Mouse (Mus musculus) effector memory CD4-positive, alpha-beta T cell, adult 5 months (primary cell): ENCODE data around the gene Col7a1. TPM values are rescaled to one million over a fixed set of nuclear protein-coding genes. Genes with fewer than 3 reads are reported as not detected.

ENCODE experiments used
- polyA plus RNA-seq: library from polyadenylated mRNA; unstranded; fragments of 100-300 nt; shearing (Covaris generic); gene quantifications from one replicate; pipeline ENCODE4 v1.2.1, GENCODE M21; 2017

Gene Col7a1
- polyA plus RNA-seq: not detected

DNA sequence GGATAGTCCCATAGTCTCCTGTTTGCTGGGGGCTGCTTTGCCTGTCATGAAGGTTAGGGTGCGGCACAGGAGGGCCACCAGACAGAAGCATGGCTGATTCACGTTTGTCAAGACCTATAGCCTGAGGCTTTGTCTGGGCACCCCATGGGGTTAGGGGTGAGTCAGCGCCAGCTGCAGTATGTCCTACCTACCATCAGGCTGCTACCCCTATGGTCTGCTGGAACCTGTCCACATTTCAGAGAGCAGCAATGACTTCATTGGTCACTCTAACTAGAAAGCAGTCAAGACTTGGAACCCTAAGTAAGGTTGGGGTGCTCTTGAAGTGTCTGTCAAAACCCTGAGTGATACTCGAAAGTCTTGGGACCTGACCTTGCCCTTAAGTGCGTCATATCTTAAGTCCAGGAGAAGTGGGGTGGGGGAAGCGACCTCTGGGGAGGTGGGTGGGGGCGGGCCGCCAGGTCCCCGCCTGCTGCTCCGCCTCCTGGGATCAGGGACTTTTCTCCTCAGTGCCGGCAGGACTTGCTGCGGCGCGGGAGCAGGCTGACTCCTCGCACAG, at the start of gene Col7a1:
Gene Col7a1 (plus strand): TSS at position 506 of the 556 bp plus-strand sequence.

DNA sequence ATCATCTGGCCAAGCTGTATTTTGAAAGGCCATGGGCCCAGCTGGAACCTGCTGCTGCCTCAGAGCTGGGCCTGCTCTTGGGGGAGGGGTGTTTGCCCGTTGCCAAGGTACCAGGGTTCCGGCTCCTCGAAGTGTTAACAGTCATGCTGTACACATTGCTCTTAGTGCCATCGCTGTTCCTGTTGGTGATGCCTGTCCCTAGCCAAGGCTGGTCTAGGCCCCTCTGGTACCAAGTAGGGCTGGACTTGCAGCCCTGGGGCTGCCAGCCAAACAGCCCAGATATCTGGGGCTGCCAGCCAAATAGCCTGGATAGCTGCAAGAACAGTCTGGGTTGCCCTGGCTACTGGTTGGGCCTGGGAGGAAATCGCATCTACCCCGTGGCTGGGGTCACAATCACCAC, 38.9 kb upstream of the Col7a1 start, which contains the start of gene Tmem89:
Gene Tmem89 (plus strand): TSS at position 129 of the 400 bp plus-strand sequence.

DNA sequence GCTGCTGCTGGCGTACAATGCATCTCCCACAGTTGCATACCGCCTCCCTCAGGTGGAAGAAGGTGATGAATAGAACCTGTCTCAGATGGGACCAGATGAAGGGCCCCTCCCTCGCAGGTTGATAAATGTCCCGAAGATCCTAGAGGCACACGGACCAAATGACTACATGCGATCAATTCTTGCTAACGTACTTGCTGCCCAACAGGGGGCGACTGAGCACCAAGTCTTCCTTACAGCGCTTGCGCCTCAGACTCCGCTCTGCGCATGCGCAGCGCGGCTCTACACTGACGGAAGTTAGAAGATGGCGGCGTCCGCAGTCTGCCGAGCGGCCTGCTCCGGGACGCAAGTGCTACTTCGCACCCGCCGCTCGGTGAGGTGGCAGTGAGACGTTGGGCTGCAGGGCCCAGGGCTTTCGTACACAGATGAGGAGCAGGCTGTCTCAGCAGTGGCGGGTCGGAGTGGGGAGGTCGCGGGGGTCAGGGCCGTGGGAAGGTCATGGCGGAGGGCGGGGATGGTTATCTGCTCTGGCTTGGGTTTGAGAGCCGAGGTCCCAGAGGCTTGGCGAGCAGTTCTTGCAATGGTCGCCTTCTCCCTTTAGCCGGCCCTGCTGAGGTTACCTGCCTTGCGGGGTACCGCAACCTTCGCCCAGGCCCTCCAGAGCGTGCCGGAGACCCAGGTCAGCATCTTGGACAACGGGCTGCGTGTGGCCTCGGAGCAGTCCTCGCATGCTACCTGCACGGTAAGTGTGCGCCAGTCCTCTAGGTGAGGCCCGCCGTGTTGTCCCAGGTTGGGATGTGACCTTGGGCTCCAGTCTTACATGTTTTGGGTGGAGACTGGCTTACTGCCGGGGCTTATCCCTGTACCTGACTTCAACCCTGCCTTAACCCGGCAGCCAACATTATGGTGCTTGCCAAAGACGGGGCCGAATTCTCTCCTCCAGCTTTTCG, 16.7 kb upstream of the Col7a1 start, which contains the start of gene Uqcrc1:
Gene Uqcrc1 (plus strand): TSS at position 216 of the 947 bp plus-strand sequence.

DNA sequence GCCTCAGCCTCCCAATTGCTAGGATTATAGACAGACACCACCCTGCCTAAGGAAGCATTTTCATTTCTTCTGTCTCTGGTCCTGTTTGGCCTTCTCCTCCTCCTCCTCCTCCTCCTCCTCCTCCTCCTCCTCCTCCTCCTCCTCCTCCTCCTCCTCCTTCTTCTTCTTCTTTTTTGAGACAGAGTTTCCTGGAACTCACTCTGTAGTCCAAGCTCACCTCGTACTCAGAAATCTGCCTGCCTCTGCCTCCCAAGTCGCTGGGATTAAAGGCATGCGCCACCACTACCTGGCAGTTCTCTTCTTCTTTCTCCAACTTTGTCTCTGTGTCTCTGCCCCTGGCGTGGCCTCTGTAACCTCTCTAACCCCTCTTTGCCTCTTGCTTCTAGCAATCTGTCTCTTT, 32.3 kb downstream of the Col7a1 start, which contains the start of gene Ucn2:
Gene Ucn2 (plus strand): TSS at position 301 of the 400 bp plus-strand sequence.

DNA sequence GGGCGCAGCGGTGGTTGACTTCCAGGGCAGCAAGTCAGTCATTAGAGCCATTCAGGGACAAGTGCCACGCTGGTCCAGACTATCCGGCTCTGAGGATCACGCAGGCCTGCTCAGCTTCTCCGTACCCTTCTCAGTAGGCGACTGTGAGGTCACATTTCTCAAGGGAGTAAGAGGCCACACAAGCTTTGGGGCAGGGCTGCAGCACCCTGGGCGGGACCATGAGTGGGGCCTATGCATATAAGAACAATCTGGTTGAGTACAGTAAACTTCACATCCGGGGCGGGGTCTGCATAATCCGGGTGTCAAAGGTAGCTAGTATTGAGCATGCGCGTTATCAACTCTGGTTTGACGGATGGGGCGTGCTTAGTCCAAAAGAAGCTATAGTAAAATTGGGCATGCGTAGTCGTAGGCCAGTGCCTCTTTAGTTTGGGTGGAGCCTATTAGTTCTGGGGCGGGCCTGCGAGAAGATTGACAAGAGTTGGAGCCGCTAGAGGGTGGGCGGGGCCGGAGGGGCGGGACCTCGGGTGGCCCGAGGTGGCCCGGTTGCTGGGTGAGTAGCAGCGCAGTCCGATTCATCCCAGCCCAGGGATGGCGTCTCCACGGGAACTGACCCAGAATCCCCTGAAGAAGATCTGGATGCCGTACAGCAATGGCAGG, 38.2 kb downstream of the Col7a1 start, which contains the start of gene Pfkfb4:
Gene Pfkfb4 (plus strand): TSS at position 351 of the 657 bp plus-strand sequence.

Other genes starting within 250 kb of the Col7a1 start
- gene Ip6k2, start 169.8 kb upstream of the Col7a1 start, polyA plus RNA-seq: 29.7 TPM
- 7.1 TPM for gene Nckipsd, start 145.2 kb upstream of the Col7a1 start, polyA plus RNA-seq
- gene Celsr3, start 127.3 kb upstream of the Col7a1 start, polyA plus RNA-seq: 0.04 TPM
- 6.2 TPM for gene Slc26a6, start 100.3 kb upstream of the Col7a1 start, polyA plus RNA-seq
- not detected for gene Tmem89, start 39.0 kb upstream of the Col7a1 start, polyA plus RNA-seq
- 210 TPM for gene Uqcrc1, start 17.0 kb upstream of the Col7a1 start, polyA plus RNA-seq
- gene Ucn2, start 32.4 kb downstream of the Col7a1 start, polyA plus RNA-seq: not detected
- 6.3 TPM for gene Pfkfb4, start 38.2 kb downstream of the Col7a1 start, polyA plus RNA-seq
- gene Shisa5, start 85.0 kb downstream of the Col7a1 start, polyA plus RNA-seq: 2,686 TPM
- gene Trex1, start 106.1 kb downstream of the Col7a1 start, polyA plus RNA-seq: 73.3 TPM
- 16.1 TPM for gene Atrip, start 120.5 kb downstream of the Col7a1 start, polyA plus RNA-seq
- gene Ccdc51, start 128.9 kb downstream of the Col7a1 start, polyA plus RNA-seq: 6.9 TPM
- gene Tma7, start 129.0 kb downstream of the Col7a1 start, polyA plus RNA-seq: 417 TPM
- gene Plxnb1, start 141.8 kb downstream of the Col7a1 start, polyA plus RNA-seq: 1.7 TPM
- gene Fbxw21, start 208.5 kb downstream of the Col7a1 start, polyA plus RNA-seq: 0.49 TPM
- not detected for gene Fbxw13, start 242.4 kb downstream of the Col7a1 start, polyA plus RNA-seq